Comparison of ENCODE assay signal across 15 mouse cellular contexts in the genomic region with DNA sequence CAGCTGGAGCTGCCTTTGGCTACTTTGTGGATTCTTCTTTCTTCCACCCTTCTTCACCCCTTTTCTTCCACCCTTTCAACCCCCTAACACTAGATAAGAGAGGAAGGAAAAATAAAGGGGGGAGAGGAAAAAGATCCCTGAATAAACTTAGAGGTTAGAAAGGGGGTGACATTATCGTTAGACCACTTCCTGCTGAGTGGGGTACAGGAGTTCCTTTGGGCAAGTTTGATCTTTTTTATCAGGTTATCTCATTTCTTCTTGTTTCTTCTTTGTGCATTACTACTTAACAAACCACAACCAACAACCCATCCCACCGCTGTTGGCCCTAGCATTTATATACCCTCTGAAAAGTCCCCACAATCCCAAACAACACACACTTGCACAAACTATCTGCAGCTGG.
"Had no signal": no experiment of that assay in that cellular context is flagged by ENCODE, and none has a peak within 500 bp of the region (broad histone marks: within the 10 kb centered on the region; RNA-seq: fewer than 3 reads in every experiment).

No protein-coding gene starts in this region.

- H3K9ac ChIP-seq: lung, embryonic 14.5 days; midbrain, embryonic 13.5 days; midbrain, embryonic 15.5 days; neural tube, embryonic 12.5 days; stomach, embryonic 15.5 days had no signal

- DNase-seq: lung, adult 18-20 months; lung, postnatal 10 days; lung, postnatal 4 days; right cerebral cortex, postnatal 14 days; thymus, adult 2 months; thymus, postnatal 25 days; thymus, postnatal 4 days had no signal

- H3K27me3 ChIP-seq: midbrain, embryonic 13.5 days; midbrain, embryonic 15.5 days; neural tube, embryonic 12.5 days; stomach, embryonic 15.5 days had no signal

- H3K4me2 ChIP-seq: lung, embryonic 14.5 days; midbrain, embryonic 11.5 days; midbrain, embryonic 13.5 days; midbrain, embryonic 15.5 days; neural tube, embryonic 12.5 days; stomach, embryonic 15.5 days had no signal

- H3K27ac ChIP-seq: midbrain, embryonic 13.5 days; midbrain, embryonic 15.5 days; neural tube, embryonic 12.5 days; stomach, embryonic 15.5 days; stomach, postnatal 0 days had no signal

- H3K4me1 ChIP-seq: midbrain, embryonic 13.5 days; midbrain, embryonic 15.5 days; neural tube, embryonic 12.5 days; stomach, embryonic 15.5 days had no signal

- H3K36me3 ChIP-seq: midbrain, embryonic 13.5 days; midbrain, embryonic 15.5 days; neural tube, embryonic 12.5 days; stomach, embryonic 15.5 days had no signal

- H3K4me3 ChIP-seq: megakaryocyte, embryonic 14.5 days; midbrain, embryonic 13.5 days; midbrain, embryonic 15.5 days; neural tube, embryonic 12.5 days; stomach, embryonic 15.5 days had no signal

- H3K9me3 ChIP-seq: megakaryocyte, embryonic 14.5 days; midbrain, embryonic 13.5 days; midbrain, embryonic 15.5 days; neural tube, embryonic 12.5 days; stomach, embryonic 15.5 days had no signal

- ATAC-seq: midbrain, embryonic 13.5 days; midbrain, embryonic 15.5 days had no signal
